Mouse (Mus musculus): ENCODE data around the gene Fbxo44. TPM values are rescaled to one million over a fixed set of nuclear protein-coding genes. Genes with fewer than 3 reads are reported as not detected.
A peak's percentile ranks its signal among the peaks of the same experiment; 100 is the strongest.

Gene Fbxo44
- polyA plus RNA-seq, 1 experiment from 2014 or later = 25.1 TPM

DNA sequence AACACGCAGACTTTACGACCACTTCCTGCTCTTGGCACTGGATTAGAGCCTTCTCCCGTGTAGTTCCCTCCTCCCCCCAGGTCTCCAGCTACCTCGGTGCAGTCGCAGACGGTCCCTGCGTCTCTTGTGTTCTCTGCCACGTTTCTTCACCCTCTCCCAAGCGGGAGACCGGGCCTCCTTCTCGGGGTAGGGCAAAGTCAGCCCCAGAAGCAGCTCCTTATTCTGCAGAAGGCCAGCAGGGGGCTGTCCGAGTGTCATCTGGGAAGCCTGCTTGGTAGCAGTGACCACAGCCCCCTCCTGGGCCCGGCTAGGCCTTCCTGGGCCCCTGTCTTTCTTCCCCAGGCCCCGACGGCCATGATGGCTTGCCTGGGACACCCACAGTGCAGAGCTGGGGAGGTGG lies 44.8 kb downstream of the Fbxo44 start:
- H3K4me1 ChIP-seq (ENCODE audit: control insufficient read depth, insufficient read depth, low read length) = no peaks in the 10 kb centered on the region
- H3K4me2 ChIP-seq (ENCODE audit: low read depth, low read length) = no peak overlapping the region
- peak overlapping the region; percentile 41 for H3K9ac ChIP-seq (replicated peaks; ENCODE audit: low read length)
- H3K27ac ChIP-seq (replicated peaks; ENCODE audit: low read depth, low read length) = no peak overlapping the region
- WGBS = 3% methylated on average over 15 of the region's 15 CpGs
- H3K9me3 ChIP-seq (replicated peaks; ENCODE audit: control insufficient read depth, low read length) = no peaks in the 10 kb centered on the region; the same call in 1 of the 2 replicates
- H3K27me3 ChIP-seq (ENCODE audit: control insufficient read depth, insufficient read depth, low read length) = no peaks in the 10 kb centered on the region
- DNase-seq (ENCODE audit: low spot score) (peak; percentile 72), ATAC-seq (replicated peaks; ENCODE audit: insufficient number of reproducible peaks, low FRiP score, low TSS enrichment, low read depth) (0 out of 2 replicates have a peak, but pooled peaks have one; percentile 10)
- no peak overlapping the region for H3K4me3 ChIP-seq (ENCODE audit: low read depth, low read length)
- no peaks in the 10 kb centered on the region for H3K36me3 ChIP-seq (replicated peaks; ENCODE audit: control insufficient read depth, insufficient read depth, low read depth, low read length)

DNA sequence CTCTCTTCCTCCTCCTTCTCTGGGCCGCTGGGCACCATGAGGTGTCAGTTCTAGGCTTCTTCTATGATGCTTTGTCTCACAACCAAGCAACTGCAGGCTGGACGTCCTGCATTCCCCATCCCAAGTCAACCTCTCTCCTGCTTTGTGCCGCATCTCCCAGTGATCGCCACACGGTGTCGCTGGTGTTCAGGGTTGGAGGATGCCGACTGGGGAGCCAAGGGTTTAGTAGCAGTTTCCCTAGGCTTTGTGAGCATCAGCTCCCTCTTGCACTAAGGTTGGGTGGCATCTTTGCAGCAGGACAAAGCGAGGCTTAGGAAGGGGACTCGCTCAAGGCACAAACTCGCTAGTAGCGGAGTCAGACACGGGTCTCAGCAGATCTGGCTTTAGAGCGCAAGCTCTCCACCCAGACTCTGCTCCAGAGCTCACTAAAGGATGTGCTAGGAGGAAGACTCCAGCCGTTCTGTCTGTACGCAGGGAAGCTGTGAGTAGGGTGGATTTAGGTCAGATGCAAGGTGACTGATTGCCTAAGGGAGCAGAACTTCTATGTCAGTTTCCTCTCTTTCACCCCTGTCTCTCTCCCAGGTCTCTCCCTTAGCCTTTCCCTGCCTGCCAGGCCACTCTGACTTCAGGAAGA lies 45.4 kb downstream of the Fbxo44 start:
- Histone ChIP-seq H3K9ac (replicated peaks; ENCODE audit: low read length) (peak overlapping the region; percentile 44), H3K27me3 (ENCODE audit: control insufficient read depth, insufficient read depth, low read length) (no peaks in the 10 kb centered on the region), H3K9me3 (replicated peaks; ENCODE audit: control insufficient read depth, low read length) (no peaks in the 10 kb centered on the region; the same call in 1 of the 2 replicates), H3K4me3 (ENCODE audit: low read depth, low read length) (no peak overlapping the region), H3K27ac (replicated peaks; ENCODE audit: low read depth, low read length) (no peak overlapping the region), H3K4me1 (ENCODE audit: control insufficient read depth, insufficient read depth, low read length) (no peaks in the 10 kb centered on the region), H3K36me3 (replicated peaks; ENCODE audit: control insufficient read depth, insufficient read depth, low read depth, low read length) (no peaks in the 10 kb centered on the region), H3K4me2 (ENCODE audit: low read depth, low read length) (no peak overlapping the region)
- WGBS = 2% methylated on average over 15 of the region's 15 CpGs
- ATAC-seq (replicated peaks; ENCODE audit: insufficient number of reproducible peaks, low FRiP score, low TSS enrichment, low read depth) (peak; percentile 63), DNase-seq (ENCODE audit: low spot score) (peak; percentile 91)

DNA sequence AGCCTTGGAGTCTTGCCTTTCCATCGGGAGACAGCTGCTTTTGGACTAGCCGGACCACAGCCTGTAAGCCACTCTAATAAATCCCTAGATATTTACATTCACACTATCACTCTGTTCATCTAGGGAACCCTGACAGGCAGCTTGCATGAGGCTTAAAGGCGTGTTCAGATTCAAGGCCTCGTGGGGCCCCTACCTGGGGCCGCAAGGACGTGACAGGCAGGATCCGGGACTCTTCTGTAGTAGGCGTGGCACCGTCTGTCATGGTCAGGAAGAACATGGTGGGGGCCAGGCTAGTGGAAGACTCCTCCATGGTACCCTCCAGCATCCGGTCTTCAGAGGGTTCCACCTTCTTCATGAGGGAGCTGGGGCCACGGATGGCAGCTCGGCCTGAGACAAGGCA lies 47.8 kb downstream of the Fbxo44 start:
- Histone ChIP-seq H3K9me3 (replicated peaks; ENCODE audit: control insufficient read depth, low read length) (no peaks in the 10 kb centered on the region; the same call in 1 of the 2 replicates), H3K4me3 (ENCODE audit: low read depth, low read length) (no peak overlapping the region), H3K4me2 (ENCODE audit: low read depth, low read length) (no peak overlapping the region), H3K27ac (replicated peaks; ENCODE audit: low read depth, low read length) (no peak overlapping the region), H3K36me3 (replicated peaks; ENCODE audit: control insufficient read depth, insufficient read depth, low read depth, low read length) (no peaks in the 10 kb centered on the region), H3K27me3 (ENCODE audit: control insufficient read depth, insufficient read depth, low read length) (no peaks in the 10 kb centered on the region), H3K4me1 (ENCODE audit: control insufficient read depth, insufficient read depth, low read length) (no peaks in the 10 kb centered on the region), H3K9ac (replicated peaks; ENCODE audit: low read length) (no peak overlapping the region)
- DNase-seq (ENCODE audit: low spot score) = no peak
- 81% methylated on average over 12 of the region's 12 CpGs for WGBS
- ATAC-seq (replicated peaks; ENCODE audit: insufficient number of reproducible peaks, low FRiP score, low TSS enrichment, low read depth) = no peak

DNA sequence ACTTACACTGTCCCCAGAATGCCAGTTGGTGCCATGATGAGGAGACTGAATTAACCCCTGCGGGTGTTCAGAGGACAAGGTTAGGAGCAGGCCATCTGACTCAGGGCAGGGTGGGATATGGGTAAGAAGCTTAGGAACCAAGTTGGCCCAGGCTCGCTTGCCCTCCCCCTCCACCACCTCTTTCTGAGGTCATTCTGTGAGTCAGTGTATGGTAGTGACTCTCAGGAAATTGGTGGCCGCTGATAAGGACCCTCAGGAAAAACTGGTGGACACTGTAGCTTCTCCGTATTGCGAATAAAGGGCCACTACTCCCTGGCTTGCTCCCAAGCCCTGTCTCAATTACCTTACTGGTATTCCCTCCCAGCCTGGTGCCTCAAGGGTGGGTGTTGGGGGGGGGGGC lies 51.1 kb downstream of the Fbxo44 start:
- Histone ChIP-seq H3K4me2 (ENCODE audit: low read depth, low read length) (no peak overlapping the region), H3K27me3 (ENCODE audit: control insufficient read depth, insufficient read depth, low read length) (no peaks in the 10 kb centered on the region), H3K36me3 (replicated peaks; ENCODE audit: control insufficient read depth, insufficient read depth, low read depth, low read length) (no peaks in the 10 kb centered on the region), H3K9ac (replicated peaks; ENCODE audit: low read length) (no peak overlapping the region), H3K4me1 (ENCODE audit: control insufficient read depth, insufficient read depth, low read length) (no peaks in the 10 kb centered on the region), H3K9me3 (replicated peaks; ENCODE audit: control insufficient read depth, low read length) (no peaks in the 10 kb centered on the region), H3K27ac (replicated peaks; ENCODE audit: low read depth, low read length) (no peak overlapping the region), H3K4me3 (ENCODE audit: low read depth, low read length) (no peak overlapping the region)
- ATAC-seq (replicated peaks; ENCODE audit: insufficient number of reproducible peaks, low FRiP score, low TSS enrichment, low read depth) (no peak), DNase-seq (ENCODE audit: low spot score) (no peak)
- WGBS = 80% methylated on average over 5 of the region's 5 CpGs

DNA sequence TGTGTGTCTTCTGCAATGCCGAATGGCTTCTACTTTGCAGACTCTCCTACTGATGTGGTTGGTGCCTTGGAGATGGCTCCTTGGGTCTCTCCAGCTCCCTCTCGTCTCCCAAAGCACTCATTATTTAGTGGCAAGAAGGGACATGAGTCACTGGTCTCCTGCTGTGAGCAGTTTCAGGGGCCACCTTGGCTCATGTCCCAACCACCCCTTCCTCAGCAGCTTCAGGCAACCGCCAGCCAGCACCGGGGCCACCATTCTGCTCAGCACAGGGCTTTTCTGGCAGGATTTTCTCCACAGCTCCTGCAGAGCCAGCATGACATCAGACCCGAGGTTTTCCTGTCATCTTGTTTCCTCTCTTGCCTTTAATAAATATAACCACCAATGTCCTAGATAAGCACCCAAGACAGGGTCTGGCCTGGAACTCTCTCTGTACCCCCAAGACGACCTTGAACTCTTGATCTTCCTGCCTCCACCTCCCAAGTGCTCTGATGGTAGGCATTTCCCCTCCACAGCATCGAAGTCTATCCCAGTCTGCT lies 51.6 kb downstream of the Fbxo44 start:
- Histone ChIP-seq H3K36me3 (replicated peaks; ENCODE audit: control insufficient read depth, insufficient read depth, low read depth, low read length) (no peaks in the 10 kb centered on the region), H3K27me3 (ENCODE audit: control insufficient read depth, insufficient read depth, low read length) (no peaks in the 10 kb centered on the region), H3K4me2 (ENCODE audit: low read depth, low read length) (no peak overlapping the region), H3K9ac (replicated peaks; ENCODE audit: low read length) (no peak overlapping the region), H3K27ac (replicated peaks; ENCODE audit: low read depth, low read length) (no peak overlapping the region), H3K4me3 (ENCODE audit: low read depth, low read length) (no peak overlapping the region), H3K4me1 (ENCODE audit: control insufficient read depth, insufficient read depth, low read length) (no peaks in the 10 kb centered on the region), H3K9me3 (replicated peaks; ENCODE audit: control insufficient read depth, low read length) (no peaks in the 10 kb centered on the region)
- ATAC-seq (replicated peaks; ENCODE audit: insufficient number of reproducible peaks, low FRiP score, low TSS enrichment, low read depth) (no peak), DNase-seq (ENCODE audit: low spot score) (no peak)
- WGBS = 74% methylated on average over 7 of the region's 7 CpGs

DNA sequence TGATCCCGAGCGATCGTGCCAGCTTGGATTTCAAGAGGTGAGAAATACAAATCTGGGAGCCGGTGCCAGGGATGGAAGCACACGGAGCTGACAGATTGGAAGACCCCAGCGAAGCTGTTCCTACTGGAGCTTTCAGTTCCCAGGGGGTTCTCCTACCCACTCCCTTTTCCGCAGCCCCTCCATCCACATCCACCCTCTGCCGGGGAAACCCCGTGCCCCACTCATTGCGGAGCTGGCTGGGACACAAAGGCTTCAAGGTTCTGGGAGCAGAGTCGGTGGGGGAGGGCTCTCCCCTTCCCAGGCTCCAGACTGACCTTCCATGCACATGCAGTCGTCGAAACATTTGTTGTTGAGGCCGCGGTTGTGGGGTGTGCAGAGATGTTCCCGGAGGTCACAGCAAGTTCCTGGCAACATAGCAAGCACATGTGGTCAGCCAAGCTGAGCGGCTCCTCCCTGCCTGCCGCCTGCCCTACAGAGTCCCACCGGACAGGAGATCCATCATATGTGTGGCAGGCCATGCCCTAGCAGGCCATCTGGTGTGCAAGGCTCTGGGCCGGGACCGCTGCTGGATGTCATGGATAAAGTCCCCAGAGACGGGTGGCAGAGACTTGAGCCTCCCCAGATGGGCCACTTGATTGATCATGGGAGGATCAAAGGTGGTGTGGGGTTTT lies 52.5 kb downstream of the Fbxo44 start:
- no peak for DNase-seq (ENCODE audit: low spot score)
- no peak overlapping the region for H3K4me2 ChIP-seq (ENCODE audit: low read depth, low read length)
- no peaks in the 10 kb centered on the region for H3K9me3 ChIP-seq (replicated peaks; ENCODE audit: control insufficient read depth, low read length)
- no peaks in the 10 kb centered on the region for H3K27me3 ChIP-seq (ENCODE audit: control insufficient read depth, insufficient read depth, low read length)
- H3K27ac ChIP-seq (replicated peaks; ENCODE audit: low read depth, low read length) = no peak overlapping the region
- no peak overlapping the region for H3K9ac ChIP-seq (replicated peaks; ENCODE audit: low read length)
- no peaks in the 10 kb centered on the region for H3K36me3 ChIP-seq (replicated peaks; ENCODE audit: control insufficient read depth, insufficient read depth, low read depth, low read length)
- ATAC-seq (replicated peaks; ENCODE audit: insufficient number of reproducible peaks, low FRiP score, low TSS enrichment, low read depth) = peak; percentile 66
- H3K4me3 ChIP-seq (ENCODE audit: low read depth, low read length) = no peak overlapping the region
- no peaks in the 10 kb centered on the region for H3K4me1 ChIP-seq (ENCODE audit: control insufficient read depth, insufficient read depth, low read length)
- WGBS = 66% methylated on average over 22 of the region's 22 CpGs

DNA sequence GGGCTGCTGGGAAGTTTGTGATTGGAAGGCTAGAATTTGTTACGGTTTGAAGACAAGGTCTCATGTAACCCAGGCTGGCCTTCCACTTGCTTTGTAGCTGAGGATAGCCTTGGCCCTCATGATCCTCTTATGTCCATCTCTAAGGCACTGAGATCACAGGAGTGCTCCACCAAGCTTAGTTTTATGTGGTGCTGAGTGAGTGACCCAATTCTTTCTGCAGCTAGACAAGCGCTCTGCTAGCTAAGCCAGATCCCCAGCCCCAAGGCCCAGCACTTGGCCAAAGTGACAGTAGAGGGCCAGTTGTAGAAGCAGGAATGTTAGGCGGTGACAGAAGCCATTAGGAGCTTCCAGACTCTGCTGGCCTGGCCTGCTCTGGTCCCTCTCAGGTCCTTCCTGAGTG lies 56.1 kb downstream of the Fbxo44 start:
- DNase-seq (ENCODE audit: low spot score) (no peak), ATAC-seq (replicated peaks; ENCODE audit: insufficient number of reproducible peaks, low FRiP score, low TSS enrichment, low read depth) (no peak)
- H3K4me3 ChIP-seq (ENCODE audit: low read depth, low read length) = no peak overlapping the region
- H3K27me3 ChIP-seq (ENCODE audit: control insufficient read depth, insufficient read depth, low read length) = no peaks in the 10 kb centered on the region
- no peak overlapping the region for H3K27ac ChIP-seq (replicated peaks; ENCODE audit: low read depth, low read length)
- H3K9me3 ChIP-seq (replicated peaks; ENCODE audit: control insufficient read depth, low read length) = no peaks in the 10 kb centered on the region
- H3K36me3 ChIP-seq (replicated peaks; ENCODE audit: control insufficient read depth, insufficient read depth, low read depth, low read length) = no peaks in the 10 kb centered on the region
- H3K4me2 ChIP-seq (ENCODE audit: low read depth, low read length) = no peak overlapping the region
- H3K9ac ChIP-seq (replicated peaks; ENCODE audit: low read length) = no peak overlapping the region
- 85% methylated on average over 3 of the region's 3 CpGs for WGBS
- H3K4me1 ChIP-seq (ENCODE audit: control insufficient read depth, insufficient read depth, low read length) = no peaks in the 10 kb centered on the region
